Mouse (Mus musculus): ENCODE results near the gene Rsrc2. TPM values are rescaled to one million over a fixed set of nuclear protein-coding genes. Genes with fewer than 3 reads are reported as not detected.

The Rsrc2 gene
- 55.2 TPM for polyA plus RNA-seq (2014; fragmentation: Illumina TruSeq; extraction: RNeasy Lipid Tissue Mini Kit (QIAGEN cat#74804); ENCODE audit: insufficient read depth, low read depth, low replicate concordance)

GRCm38 (mm10) chr5:123749065-123750064, at the start of gene Rsrc2, which contains the start of gene Kntc1:
Rsrc2 (minus strand) TSS chr5:123749414.
Kntc1 (plus strand) TSS chr5:123749716.

DNA sequence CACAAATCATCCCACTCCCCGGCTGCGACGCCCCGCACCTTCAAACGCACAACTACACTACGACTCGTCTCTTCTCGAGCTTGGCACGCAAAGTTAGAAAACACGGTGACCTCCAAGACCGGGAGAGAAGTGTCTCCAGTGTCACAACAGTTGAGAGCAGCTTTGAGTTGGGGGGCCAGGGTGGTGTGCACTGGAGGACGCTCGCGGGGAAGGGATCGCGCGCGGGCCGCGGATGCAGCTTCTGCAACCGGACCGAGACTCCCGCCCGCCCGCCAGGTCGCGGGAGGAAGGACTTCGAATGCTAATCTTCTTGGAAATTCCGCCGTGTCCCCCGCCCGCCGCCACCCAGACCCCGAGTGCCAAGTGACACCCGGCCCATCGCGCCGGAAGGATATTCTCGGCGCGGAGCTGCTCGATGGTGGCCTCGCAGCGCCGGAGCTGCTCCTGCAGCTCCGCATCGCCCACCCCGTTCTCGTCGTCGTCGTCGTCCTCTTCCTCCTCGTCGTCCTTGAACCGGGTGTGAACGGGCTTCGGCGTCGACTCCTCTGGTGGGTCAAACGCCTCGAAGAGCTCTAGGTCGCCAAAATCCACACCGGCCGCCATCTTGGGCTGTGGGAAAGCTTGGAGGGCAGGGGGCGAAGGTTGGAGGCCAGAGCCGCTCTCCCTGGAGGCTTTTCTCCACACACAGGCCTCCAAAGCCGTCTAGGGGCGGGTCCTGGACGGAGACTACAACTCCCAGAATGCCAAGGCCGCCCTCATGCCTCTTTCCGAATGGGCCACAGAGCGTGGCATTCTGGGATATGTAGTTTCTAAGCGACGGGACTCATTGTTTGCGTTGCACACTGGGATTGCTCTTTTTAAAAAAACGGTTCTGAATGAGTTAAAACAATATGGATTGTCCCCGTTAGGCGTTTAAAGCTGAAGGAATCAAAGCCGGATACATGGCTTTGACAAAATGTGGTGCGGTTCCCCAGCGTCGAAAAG, 28.6 kb downstream of the Rsrc2 start, which contains the start of gene Zcchc8:
TSS of gene Zcchc8 (minus strand) at position 773 of the 984 bp plus-strand sequence.

GRCm38 (mm10) chr5:123684221-123685144, 64.7 kb downstream of the Rsrc2 start, which contains the start of gene Clip1:
Clip1 (minus strand) TSS chr5:123684618.

Other genes starting within 250 kb of the Rsrc2 start
- 1.9 TPM for gene B3gnt4, start 239.0 kb downstream of the Rsrc2 start, polyA plus RNA-seq (2014; fragmentation: Illumina TruSeq; extraction: RNeasy Lipid Tissue Mini Kit (QIAGEN cat#74804); ENCODE audit: insufficient read depth, low read depth, low replicate concordance)
- gene Diablo, start 225.2 kb downstream of the Rsrc2 start, polyA plus RNA-seq (2014; fragmentation: Illumina TruSeq; extraction: RNeasy Lipid Tissue Mini Kit (QIAGEN cat#74804); ENCODE audit: insufficient read depth, low read depth, low replicate concordance): 46.3 TPM
- 1.8 TPM for gene Gm49027, start 223.9 kb downstream of the Rsrc2 start, polyA plus RNA-seq (2014; fragmentation: Illumina TruSeq; extraction: RNeasy Lipid Tissue Mini Kit (QIAGEN cat#74804); ENCODE audit: insufficient read depth, low read depth, low replicate concordance)
- gene Vps33a, start 176.4 kb downstream of the Rsrc2 start, polyA plus RNA-seq (2014; fragmentation: Illumina TruSeq; extraction: RNeasy Lipid Tissue Mini Kit (QIAGEN cat#74804); ENCODE audit: insufficient read depth, low read depth, low replicate concordance): 12.2 TPM
- gene Clip1, start 64.8 kb downstream of the Rsrc2 start, polyA plus RNA-seq (2014; fragmentation: Illumina TruSeq; extraction: RNeasy Lipid Tissue Mini Kit (QIAGEN cat#74804); ENCODE audit: insufficient read depth, low read depth, low replicate concordance): 45.8 TPM
- 23.2 TPM for gene Zcchc8, start 28.3 kb downstream of the Rsrc2 start, polyA plus RNA-seq (2014; fragmentation: Illumina TruSeq; extraction: RNeasy Lipid Tissue Mini Kit (QIAGEN cat#74804); ENCODE audit: insufficient read depth, low read depth, low replicate concordance)
- 0.74 TPM for gene Kntc1, start 302 bp upstream of the Rsrc2 start, polyA plus RNA-seq (2014; fragmentation: Illumina TruSeq; extraction: RNeasy Lipid Tissue Mini Kit (QIAGEN cat#74804); ENCODE audit: insufficient read depth, low read depth, low replicate concordance)
- 3.6 TPM for gene Hcar2, start 116.1 kb upstream of the Rsrc2 start, polyA plus RNA-seq (2014; fragmentation: Illumina TruSeq; extraction: RNeasy Lipid Tissue Mini Kit (QIAGEN cat#74804); ENCODE audit: insufficient read depth, low read depth, low replicate concordance)
- gene Hcar1, start 130.6 kb upstream of the Rsrc2 start, polyA plus RNA-seq (2014; fragmentation: Illumina TruSeq; extraction: RNeasy Lipid Tissue Mini Kit (QIAGEN cat#74804); ENCODE audit: insufficient read depth, low read depth, low replicate concordance): 1.1 TPM
- gene Denr, start 157.8 kb upstream of the Rsrc2 start, polyA plus RNA-seq (2014; fragmentation: Illumina TruSeq; extraction: RNeasy Lipid Tissue Mini Kit (QIAGEN cat#74804); ENCODE audit: insufficient read depth, low read depth, low replicate concordance): 37.4 TPM
- gene Gm43518, start 178.0 kb upstream of the Rsrc2 start, polyA plus RNA-seq (2014; fragmentation: Illumina TruSeq; extraction: RNeasy Lipid Tissue Mini Kit (QIAGEN cat#74804); ENCODE audit: insufficient read depth, low read depth, low replicate concordance): not detected
- gene Ccdc62, start 181.3 kb upstream of the Rsrc2 start, polyA plus RNA-seq (2014; fragmentation: Illumina TruSeq; extraction: RNeasy Lipid Tissue Mini Kit (QIAGEN cat#74804); ENCODE audit: insufficient read depth, low read depth, low replicate concordance): 1.8 TPM
- 14.2 TPM for gene Hip1r, start 224.2 kb upstream of the Rsrc2 start, polyA plus RNA-seq (2014; fragmentation: Illumina TruSeq; extraction: RNeasy Lipid Tissue Mini Kit (QIAGEN cat#74804); ENCODE audit: insufficient read depth, low read depth, low replicate concordance)